Mouse (Mus musculus) layer of hippocampus, adult 18-20 months (tissue): ENCODE data around the gene Fam126a. TPM values are rescaled to one million over a fixed set of nuclear protein-coding genes. Genes with fewer than 3 reads are reported as not detected.

Experiments
- DNase-seq, 2 experiments: peaks; one replicate each; pipeline ENCODE4 v3.0.0; 2022; ENCODE audit warnings: low spot score in 2 of 2
- total RNA-seq, 2 experiments: library from RNA; stranded (reverse); gene quantifications; 2 replicates each; pipeline ENCODE4 v1.2.3; 2021

Gene Fam126a
- total RNA-seq, 2 experiments from 2014 or later, result 25.9 to 26.8 TPM

- peak in 1 of 2 experiments; percentile 35 for DNase-seq
These were observed 10.9 kb upstream of the Fam126a start for GRCm38 (mm10) chr5:24041341-24041852.

DNA sequence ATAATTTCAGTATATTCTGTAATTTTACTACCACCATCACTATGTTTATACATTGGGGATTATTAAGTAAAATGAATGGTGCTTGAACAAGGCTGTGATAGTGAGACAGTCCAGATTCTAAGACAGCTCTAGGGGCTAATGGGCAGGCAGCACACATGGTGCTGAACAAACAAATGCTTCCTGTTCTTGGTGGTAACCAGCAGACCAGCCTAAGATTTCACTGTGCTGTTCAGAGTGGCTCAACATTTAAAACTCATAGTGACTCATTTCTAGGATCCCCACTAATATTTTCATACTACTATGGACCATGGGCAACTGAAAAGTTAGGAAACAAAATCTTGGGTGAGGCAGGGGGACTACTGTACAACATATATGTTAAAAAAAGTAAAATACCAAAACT, 10.1 kb upstream of the Fam126a start:
- no peak for DNase-seq

- no peak for DNase-seq
These were observed 8.9 kb upstream of the Fam126a start for GRCm38 (mm10) chr5:24039423-24039822.

DNA sequence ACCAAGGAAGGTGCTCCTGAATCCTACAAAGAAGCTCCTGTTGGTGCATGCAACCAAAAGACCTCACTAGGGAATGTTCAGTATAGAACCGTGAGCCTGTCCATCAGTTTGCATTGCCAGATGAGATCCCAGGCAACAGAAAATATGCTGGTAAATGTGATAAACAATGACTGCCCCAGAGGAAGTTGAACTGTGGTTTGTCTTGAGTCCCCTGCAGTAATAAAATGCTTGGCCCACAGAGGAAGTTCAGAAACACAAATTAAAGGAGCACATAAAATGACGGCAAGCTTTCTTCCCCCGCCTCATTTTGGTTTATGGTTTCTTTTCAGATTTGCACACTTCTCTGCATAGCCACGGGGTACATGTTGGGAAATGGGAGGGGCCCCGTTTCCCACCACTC, 8.3 kb upstream of the Fam126a start:
- DNase-seq, result no peak

DNA sequence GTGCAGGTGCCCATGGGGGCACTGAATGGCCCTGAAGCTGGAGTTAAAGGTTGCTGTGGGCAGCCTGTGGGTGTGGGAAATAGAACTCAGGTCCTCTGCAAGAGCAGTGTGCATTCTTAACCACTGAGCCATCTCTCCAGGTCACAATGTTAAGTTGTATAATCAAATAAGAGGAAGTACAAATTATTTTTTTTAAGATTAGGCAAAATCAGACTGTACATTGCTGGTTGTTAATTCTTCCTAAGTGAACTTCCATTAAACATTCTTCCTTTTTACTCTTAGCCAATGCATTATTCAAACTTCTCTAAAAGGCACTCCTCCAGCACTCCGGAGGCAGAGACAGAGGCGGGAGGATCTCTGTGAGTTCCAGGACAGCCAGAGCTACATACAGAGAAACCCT, 7.7 kb upstream of the Fam126a start:
- DNase-seq, result no peak

- DNase-seq, result no peak
These were observed 6.2 kb upstream of the Fam126a start for GRCm38 (mm10) chr5:24036731-24037130.

GRCm38 (mm10) chr5:24034970-24035369, 4.5 kb upstream of the Fam126a start:
- DNase-seq, result no peak

- no peak for DNase-seq
These were observed 3.6 kb upstream of the Fam126a start for GRCm38 (mm10) chr5:24034091-24034490.

DNA sequence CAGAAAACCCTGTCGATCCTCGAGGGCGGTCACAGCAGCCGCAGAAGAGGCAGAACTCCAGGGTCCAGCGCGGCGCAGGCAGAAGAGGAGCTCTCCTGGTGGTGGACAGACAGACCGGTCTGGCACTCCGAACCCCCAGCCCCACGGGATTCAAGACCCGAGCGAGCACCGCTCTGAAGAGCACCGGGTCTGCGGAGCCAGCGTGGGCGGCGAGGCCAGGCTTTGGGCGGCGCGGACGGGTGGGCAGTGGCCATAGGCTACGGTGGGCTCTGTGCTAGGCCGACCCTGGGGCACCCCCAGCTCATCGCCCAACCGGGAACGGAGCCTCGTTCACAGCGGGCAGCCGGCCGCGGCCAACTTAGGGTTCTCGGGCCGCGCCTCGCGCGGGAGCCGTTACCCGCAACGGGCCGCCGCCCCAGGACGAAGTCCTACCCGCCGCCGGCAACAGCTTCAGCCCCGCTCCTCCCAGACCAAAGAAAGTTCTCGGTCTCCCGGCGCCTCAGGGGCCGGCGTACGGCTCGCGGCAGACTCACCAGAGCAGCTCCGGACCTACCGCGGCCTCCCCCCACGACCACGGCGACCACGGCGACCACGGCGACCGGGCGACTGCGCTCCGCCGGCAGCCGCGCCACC, 428 bp downstream of the Fam126a start:
- no peak for DNase-seq

DNA sequence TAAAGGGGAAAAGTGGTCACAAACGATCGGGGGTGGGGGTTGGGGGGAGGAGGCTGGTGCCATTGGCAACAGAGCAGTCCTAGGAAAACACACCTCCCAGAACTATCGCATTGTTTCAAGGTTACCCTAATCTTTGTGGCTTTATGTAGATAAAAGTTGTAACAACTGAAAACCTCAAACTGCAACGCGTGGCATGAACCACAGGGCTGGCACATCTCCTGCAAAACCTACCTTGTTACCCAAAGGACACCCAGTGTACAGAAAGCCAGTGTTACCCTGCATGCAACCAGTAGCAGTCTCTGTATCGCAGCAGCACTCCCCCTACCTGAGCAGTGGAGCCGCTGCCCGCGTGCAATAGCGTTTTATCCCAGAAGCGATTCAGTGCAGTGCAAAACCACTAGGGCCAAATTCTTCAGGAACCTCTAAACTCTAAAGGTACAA, 1.1 kb downstream of the Fam126a start:
- DNase-seq, result peak in 1 of 2 experiments; percentile 36

DNA sequence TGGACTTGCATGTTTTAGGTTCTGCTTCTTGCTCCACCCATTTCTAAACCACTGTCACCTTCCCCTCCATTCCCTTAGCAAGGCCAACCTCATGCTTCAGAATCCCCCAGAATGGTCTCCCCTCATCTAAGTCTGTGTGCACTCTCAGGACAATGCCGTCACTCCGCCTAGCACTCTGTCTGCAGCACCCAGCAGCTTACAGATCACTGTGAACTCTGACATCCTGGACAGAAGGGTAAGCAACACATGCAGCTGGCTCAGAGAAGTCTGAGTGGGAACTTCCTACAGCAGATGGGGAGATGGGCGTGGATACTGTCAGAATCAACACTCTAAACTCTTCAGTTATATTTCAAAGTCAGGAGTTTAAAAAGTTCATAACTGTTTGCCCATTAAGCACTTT, 5.5 kb downstream of the Fam126a start:
- no peak for DNase-seq

DNA sequence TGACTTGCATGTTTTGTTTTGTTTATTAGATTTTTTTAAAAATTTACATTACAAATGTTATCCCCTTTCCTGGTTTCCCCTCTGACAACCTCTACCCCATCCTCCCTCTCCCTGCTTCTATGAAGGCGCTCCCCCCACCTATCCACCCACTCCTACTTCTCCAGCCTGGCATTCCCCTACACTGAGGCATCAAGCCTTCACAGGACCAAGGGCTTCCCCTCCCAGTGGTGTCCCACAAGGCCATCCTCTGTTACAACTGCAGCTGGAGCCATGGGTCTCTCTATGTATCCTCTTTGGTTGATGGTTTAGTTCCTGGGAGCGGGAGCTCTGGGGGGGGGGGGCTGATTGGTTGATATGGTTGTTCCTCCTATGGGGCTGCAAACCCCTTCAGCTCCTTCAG, 7.3 kb downstream of the Fam126a start:
- DNase-seq, result no peak

- DNase-seq, result no peak
These were observed 8.8 kb downstream of the Fam126a start for GRCm38 (mm10) chr5:24021683-24022082.

DNA sequence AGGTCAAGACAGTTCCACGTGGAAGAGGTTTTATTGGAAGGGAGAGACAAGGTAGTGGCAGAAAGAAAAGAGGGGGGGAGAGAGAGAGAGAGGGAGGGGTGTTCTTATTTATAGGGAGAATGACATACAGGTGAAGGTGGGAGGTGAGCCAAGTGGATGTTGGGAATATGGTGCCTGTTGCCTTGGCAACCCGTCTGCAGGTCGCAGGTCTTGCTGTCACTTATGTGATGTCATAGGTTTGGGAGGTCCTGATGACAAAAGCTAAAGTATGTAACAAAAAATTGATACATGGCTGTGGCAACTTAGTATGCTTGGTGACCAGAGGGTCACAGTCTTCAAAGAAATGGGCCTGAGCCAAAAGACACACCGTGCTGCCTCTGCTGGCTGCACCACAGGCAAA, 10.1 kb downstream of the Fam126a start:
- DNase-seq, result no peak

- DNase-seq, result no peak
These were observed 10.9 kb downstream of the Fam126a start for GRCm38 (mm10) chr5:24019341-24020185.

DNA sequence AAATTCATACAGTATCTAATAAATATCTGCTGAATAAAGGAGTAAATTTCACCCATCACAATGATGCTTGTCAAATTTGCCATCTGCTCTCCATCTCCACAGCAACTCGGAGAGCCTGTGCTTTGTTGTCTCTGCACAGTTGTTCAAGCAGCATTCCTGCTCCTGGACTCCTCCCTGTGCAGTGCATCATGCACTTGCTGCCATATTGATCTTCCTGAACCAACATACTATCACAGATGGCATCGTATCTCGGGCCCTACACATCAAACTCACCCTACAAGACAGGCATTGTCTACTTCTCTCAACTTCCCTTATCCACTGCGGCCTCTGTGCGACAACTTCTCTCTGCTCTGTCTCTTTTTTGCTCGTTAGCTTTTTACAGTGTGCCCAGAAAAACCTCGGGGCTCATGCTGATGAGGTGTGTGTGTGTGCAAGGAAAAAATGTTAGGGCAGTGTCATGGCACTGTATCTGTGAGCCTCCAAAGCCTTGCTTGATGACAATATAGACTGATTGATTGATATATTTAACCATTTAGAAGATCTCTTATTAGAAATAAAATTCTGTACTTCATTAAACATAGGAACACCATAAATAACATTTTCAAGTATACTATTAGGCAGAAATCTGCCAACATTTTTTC, 11.7 kb downstream of the Fam126a start:
- DNase-seq, result peak; percentile 27 to 69

DNA sequence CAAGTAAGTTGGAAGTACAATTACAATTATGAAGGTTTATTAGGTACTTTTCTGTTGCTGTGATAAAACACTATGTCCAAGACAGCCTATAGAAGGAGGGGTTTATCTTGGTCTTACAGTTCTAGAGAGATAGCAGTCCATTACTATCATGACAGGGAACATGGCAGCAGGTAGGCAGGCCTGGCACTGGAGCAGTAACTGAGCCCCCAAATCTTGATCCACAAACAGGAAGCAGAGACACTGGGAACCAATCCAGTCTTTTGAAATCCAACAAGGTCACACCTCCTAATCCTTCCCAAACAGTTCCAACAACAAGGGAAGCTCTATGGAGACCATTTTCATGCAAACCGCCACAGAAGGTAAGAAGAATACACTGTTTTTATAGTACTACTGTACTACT, 13.6 kb downstream of the Fam126a start:
- no peak for DNase-seq

DNA sequence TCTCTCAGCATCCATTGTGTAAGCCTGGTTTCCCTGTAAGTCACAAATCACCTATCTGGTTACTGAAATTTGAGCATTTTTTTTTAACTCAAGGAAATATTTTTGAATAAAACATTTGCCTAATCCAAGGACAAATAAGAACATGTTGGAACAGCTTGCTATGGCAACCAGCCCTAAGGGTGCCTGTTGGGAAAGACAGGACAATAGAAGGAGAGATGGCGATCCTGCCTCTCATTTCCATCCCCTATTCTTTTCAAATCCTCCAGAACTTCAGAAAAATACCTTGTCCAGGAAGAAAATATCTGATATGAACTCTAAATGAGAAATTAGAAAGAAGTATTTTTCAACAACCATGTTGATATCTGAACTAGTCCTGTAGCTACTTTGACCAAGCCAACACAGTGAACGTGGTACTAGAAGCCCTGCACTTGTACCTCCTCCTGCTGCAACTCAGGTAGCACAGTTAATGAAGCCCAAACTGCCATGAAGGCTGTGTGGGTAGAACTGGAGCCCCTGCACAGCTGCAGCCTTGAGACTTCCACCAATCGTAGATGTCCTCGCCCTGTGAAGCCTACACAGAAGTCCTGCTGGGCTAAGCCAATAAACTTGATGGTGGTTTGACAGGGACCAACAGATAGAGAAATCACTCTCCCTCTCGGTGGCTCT, 17.0 kb downstream of the Fam126a start:
- no peak for DNase-seq

GRCm38 (mm10) chr5:23999083-23999671, 31.3 kb downstream of the Fam126a start:
- DNase-seq, result no peak

- no peak for DNase-seq
These were observed 34.5 kb downstream of the Fam126a start for GRCm38 (mm10) chr5:23995951-23996350.

GRCm38 (mm10) chr5:23994929-23995328, 35.6 kb downstream of the Fam126a start:
- DNase-seq, result no peak
